Mouse (Mus musculus): ENCODE measurements at regions not wholly inside any gene's neighbourhood (a gene's known extent, or its start where the extent isn't known, plus 50 kb on each side); places are given as distances from the start of the nearest gene placed in this dataset.

DNA sequence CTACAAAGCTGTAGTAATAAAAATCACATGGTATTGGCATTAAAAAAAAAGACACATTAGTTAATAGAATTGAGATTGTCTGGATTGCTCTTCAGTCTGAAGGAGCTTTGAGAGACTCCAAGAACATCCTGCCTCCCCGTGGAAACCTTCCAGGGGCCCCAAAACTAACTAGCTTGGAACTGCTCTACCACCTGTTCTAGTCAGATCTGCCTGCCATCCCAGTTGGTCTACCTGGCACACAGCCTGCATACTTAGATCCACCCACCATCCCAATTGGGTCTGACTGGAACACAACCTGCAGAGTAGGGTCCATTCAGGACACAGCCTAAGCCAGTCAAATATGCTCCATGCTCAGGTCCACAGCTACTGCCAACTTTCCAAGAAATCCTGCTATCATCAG, 503.6 kb downstream of the Rapgef2 start:
- DNase-seq (ENCODE audit: low spot score in 2 of 2), result peak in 1 of 2 experiments; percentile 10

DNA sequence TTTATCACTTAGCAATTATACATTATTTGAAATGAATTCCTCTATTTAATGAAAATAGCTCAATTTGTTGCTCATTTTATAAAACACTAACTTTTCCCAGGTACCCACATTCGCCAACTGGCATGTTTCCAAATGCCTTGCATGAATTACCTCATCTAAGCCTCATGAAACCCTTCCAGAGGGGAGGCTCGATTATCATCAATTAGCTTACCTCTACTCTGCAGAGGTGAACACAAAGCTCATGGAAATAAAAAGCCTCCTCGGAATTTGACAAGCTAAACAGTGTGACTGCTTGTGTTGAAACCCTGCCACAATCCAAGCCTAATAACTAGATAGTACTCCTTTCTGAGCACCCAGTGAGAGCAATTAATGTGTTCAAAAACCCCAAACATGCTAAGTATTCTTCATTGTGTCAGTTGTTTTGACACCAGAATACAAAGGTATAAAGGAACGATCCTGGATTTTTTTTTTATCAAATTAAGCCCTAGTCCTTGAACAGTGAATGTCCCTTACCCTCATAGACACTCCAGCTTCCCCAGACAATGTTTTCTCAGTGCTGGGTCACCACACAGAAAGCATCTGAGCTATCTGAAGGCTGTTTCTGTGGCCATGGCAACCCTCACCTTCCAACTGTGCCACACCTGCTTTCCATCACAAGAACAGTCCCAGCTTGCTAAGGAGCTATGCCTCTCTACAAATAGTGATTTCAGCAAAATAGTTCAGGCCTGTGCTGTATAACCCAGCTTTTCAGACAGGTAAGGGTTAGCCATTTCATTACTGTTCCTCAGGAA, 530.4 kb downstream of the Rapgef2 start:
- no peak for DNase-seq (ENCODE audit: low spot score in 2 of 2)

DNA sequence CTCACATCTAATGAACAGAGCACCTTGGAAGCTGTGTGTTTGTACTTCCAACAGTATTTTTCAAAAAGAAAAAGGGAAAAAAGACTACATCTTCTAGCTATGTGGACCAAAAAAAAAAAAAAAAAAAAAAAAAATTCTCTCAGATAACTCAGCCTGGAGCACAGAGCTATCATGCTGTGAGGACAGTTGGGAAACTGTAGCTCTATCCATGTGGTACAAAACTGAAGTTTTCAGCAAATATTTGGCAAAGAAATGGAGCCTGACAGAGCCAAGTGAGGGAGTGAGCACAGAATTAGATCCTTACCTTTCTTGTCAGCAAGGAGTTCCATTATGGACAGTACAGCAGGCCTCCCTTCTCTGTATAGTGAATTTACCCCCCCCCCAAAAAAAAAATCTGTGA, 550.2 kb downstream of the Rapgef2 start:
- no peak for DNase-seq (ENCODE audit: low spot score in 2 of 2)

DNA sequence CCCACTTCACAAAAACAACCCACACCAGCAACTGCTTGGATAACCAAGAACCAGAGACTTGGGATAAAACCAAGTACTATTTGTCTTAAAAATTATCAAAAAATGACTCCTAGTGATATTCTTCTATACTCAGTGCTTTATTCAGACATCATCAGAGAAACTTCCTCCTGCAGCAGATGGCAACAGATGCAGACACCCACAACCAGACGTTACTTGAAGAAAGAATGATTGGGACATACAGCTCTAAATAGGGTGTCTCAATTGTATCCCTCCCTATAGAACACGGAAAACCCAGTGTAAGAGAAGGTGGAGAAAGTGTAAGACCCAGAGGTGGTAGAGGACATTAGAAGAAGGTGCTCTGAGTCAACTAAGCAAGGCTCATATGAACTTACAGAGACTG, 569.6 kb downstream of the Rapgef2 start:
- peak in 1 of 2 experiments; percentile 16 for DNase-seq (ENCODE audit: low spot score in 2 of 2)

DNA sequence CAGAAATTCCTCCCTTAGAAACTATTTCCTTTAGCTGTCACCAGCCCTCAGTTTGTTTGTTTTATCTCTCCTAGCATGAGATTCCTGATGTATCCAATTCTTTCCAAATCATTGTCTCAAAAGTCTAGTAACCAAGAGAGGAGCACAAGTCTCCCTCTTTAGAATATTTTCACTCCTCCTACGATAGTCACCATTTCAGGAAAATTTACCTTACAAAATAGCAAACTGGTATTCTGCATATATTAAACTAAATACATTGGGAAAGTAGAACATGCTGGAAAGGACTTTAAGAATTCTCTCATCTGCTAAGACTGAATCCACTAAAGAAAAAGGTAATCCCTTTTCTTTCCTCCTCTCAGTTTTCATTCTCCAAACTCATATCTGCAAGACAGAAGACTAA, 578.6 kb downstream of the Rapgef2 start:
- no peak for DNase-seq (ENCODE audit: low spot score in 2 of 2)

DNA sequence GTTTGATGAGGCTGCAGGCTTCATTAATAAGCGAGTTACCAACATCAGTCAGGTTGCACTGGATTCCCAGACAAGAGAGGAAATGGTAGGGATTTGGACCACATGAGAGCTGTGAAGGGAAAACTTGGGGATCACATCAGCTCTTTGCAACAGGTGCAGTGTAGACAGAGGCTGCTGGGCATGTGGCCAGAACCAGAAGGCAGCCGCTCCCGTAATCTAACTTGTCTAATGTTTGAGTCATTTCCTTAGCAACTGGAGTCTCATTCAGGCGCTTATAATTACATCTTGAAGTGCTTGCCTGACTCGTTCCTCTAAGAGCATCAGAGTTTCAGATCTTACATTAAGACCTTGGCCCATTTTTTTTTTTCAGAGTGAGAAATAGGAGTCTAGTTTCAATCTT, 587.4 kb downstream of the Rapgef2 start:
- peak in 1 of 2 experiments; percentile 22 for DNase-seq (ENCODE audit: low spot score in 2 of 2)

DNA sequence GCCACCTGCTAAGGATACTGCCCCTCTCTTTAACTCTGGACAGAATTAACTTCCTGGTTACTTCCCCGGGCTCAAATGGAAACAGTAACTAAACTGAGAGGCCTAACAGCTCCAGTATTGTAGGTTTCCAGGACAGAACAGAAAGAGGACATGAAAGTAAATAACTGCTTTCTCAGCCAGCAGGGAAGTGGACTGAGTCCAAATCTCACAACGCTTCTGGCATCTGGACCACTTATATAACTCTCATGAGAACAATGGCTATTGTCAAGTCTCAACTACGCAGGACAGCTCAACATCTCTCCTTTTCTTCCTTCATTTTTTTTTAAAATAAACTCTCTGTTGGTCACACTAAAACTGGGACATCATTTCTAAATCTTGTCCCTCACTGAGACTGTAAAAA, 594.8 kb downstream of the Rapgef2 start:
- peak in 1 of 2 experiments; percentile 53 for DNase-seq (ENCODE audit: low spot score in 2 of 2)

DNA sequence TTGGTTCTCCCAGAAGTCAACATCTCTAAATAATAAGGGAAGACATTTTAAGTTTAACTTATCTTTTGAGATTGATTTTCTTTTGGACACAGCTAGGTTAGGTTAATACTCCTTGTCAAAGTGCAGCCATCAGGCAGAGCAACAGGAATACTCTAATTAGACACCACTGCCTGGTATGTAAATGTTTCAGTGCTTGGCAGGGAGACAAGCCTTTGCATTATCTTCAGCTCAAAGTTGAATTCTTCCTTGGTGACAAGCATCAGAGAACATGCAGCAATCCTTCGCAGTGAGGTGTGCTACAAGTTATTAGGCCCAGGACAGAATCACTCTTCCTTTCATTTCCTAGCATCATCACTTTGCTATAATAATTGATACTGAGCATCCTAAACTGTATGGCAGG, 608.7 kb downstream of the Rapgef2 start:
- no peak for DNase-seq (ENCODE audit: low spot score in 2 of 2)

DNA sequence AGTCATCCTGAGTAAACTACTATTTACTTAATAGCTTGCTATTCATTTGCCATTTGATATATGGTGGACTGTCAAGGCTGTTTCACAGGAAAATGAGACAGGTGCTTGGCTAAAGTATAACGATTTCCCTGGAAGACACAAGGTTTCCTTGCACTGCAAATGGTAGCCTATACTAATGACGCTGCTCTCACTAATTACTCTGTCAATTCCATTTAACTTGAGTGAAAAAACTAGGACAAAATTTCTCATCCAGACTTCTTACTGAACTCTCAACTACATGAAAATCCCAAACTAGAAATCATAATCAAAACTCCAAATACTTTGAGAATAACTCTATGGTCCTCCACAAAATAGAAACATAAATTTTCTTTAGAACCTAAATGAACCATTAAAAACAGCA, 609.5 kb downstream of the Rapgef2 start:
- DNase-seq (ENCODE audit: low spot score in 2 of 2), result no peak

DNA sequence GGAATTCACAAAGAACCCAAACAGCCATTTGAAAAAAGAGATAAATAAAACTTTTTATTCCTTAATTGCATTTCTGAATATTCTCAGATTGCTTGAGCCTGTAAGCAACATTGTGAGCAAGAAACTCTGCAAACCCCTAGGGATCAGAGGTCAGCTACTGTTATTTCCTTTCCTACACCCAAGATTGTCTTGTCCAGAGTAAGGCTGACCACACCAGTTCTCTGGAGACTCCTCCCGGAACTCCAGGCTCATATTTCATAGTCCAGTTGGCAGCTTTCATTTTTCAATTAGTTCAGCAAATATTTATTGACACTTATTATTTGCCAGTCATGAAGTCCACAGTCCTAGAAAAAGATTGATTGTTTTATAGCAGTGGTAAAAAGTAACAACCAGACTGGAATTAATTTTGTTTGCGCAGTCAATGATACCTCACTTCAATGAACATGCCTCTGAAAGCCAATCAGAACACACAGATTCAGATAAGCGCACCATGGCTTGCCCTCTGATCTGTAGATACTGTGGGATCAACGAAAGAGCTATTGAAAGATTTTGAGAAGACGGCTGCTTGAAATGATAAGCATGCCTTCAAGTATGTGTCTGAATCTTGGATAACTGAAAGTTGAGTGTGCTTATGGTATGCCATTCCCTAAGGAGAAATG, 611.7 kb downstream of the Rapgef2 start:
- DNase-seq (ENCODE audit: low spot score in 2 of 2), result no peak

DNA sequence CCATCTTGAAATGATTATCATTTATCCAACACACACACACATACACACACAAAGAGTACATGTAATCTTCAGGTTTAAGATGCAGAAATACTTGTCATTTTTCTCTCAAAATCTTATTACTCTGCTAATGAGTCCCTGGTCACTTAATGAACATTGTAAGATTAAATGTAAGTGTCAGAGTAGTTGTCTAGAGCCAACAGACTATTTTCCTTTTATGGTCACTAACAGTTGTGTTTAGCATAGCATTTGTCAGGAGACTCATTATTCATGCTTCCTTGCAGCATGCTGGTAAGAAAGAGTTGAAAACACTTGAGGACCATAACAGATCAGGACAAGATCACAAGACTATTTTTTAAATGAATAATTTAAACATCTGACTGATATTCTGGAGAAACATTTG, 618.3 kb downstream of the Rapgef2 start:
- DNase-seq (ENCODE audit: low spot score in 2 of 2), result no peak

DNA sequence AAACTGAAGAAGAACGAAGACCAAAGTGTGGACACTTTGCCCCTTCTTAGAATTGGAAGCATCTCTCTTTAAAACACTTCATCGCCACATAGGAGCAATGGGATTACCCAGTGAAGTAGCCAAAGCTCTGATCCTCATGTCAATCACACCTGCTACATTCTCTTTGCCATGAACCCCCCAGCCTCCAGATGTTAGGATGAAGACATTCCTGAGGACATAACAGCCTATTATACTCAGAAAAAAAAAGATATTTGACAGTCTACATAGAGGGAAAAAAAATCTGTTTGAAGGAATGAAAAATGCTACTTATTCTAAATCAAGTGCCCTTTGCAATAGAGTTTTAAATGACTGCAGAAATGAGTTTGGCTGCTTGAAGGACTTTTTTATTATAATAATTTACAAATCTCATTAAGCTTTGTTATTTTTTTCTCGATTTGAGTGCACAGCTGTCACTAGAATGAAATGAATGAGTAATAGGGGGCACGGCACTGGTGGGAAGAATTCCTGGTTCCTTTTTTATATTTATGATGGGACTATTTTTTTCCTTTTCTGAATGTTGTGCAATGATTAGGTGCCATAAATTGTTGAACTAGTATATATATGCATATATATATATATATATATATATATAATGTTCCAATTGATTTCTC, 618.8 kb downstream of the Rapgef2 start:
- no peak for DNase-seq (ENCODE audit: low spot score in 2 of 2)

DNA sequence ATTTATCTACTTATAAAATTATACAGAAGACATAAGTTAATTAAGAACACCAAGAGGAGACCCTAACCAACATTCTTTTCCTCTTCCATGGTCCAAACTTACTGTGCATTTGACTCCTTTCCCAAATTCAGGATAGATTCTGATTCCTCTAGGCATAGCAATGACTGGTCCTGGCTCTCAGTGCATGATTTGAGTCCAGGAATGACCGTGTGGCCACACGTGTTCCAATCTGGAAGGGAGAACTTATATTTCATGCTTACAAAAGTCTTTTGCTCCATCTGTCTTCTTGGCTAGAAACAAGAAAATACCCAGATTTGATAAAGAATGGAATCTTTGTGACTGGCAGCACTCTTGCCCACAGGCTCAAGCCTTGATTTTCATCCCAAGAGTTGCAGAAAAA, 638.2 kb downstream of the Rapgef2 start:
- DNase-seq (ENCODE audit: low spot score in 2 of 2), result no peak

DNA sequence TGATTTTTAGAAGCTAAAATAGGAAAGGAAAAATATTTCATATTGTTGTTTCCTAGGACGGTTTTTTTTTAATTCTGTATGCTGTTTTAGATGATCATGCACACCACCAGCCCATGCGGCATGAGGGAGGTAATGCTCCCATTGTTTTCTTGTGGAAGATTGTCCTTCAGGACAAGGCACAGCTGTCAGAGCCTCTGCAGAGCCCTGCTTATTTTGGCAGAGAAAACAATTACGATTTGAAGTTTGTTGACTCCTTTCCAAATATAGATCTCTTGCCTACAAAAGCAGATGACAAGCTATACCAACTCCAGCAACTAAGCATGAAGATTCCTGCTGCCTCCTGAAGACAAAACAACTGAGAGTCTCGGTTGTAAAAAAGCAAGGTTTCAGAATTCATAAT, 650.9 kb downstream of the Rapgef2 start:
- DNase-seq (ENCODE audit: low spot score in 2 of 2), result no peak

DNA sequence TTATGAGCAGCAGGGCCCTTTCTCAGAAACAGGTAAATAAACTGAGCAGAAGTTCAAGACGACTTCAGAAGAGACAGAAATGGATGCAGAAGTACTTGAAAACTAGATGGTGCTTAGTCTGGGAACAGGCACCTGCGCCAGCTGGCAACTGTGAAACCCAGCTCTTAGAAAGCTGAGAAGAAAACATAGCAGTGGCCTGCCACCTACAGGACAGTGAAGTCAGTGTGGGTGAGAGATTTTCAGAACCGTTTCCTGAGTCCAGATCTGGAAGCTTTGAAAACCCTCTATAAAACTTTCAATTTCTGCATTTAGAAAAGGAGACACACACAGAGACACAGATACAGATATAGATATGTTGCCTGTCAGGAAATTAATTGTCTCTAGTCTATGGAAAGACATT, 667.4 kb downstream of the Rapgef2 start:
- DNase-seq (ENCODE audit: low spot score in 2 of 2), result peak in 1 of 2 experiments; percentile 39

DNA sequence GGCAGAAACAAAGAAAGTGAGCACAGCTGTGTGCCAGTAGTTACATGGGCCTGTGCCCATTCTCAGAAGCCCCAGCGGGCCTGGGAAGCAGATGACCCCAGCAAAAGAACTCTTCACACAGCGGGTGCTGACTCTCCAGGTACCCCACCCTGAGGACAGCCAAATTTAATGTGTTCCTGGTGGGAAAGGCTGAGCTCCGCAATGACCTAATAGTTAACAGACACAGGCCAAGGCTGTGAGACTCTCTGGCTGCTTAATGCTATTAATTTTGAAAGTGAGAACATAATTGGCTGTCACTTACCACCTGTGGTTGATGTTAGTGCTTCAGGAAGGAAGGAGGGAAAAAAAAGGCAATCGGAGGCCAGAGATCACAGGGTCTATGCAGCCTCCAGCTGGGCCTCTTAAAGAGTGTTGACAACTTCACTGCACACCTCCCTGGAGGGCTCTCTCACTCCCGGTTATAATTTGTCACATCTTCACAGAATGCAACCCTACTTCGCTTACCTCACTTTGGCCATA, 691.5 kb downstream of the Rapgef2 start:
- no peak for DNase-seq (ENCODE audit: low spot score in 2 of 2)

DNA sequence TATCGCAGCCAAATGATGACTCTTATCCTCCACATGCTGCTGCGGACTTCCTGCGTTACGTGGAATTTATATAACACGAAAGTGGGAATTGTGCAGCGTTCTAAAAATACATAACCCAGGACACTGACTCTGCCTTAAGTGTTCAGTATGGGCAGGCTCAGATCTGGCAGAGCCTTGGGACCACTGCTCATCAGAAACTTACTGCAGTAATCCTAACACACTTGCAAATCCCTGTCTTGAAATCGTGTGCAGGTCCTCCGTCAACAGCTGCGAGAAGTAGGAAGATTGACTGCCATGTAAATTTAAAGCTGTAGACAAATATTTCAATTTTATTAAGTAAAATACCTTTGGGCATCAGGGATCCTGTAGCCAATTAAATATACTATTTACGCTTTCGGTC, 692.0 kb downstream of the Rapgef2 start:
- DNase-seq (ENCODE audit: low spot score in 2 of 2), result no peak

DNA sequence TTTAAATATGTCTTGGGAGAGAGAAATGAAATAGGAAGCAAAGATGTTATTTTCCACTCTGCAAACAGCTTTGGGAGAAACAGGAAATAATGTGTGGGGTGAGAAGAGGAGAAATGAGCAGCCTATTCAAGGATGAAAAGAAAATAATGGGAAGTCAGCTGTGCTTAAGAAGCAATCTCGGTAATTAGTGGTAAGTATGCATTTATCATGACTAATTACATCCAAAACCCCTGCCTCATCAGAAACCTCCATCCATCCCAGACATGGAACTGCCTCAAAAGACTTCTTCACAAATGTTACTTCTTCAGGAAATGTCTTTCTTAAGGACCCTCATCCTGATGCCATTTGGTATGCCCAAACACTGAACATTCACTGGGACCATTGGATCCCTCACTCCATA, 699.7 kb downstream of the Rapgef2 start:
- no peak for DNase-seq (ENCODE audit: low spot score in 2 of 2)

DNA sequence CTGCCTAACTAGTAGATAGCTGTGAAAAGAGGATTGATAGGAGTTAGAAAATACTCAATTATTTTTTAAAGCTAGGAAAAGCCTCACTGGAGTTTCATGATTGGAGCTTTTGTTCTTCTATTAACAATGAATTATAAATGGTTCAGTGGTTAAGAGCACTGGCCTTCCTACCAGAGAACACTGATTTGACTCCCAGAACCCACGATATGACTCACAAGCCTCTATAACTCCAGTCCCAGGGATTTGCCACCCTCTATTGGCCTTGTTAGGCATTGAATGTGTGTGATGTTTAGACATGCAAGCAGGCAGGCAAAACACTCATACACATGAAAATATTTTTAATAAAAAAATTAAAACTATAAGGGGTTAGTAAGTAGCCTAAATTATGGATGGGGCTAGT, 704.4 kb downstream of the Rapgef2 start:
- peak in 1 of 2 experiments; percentile 30 for DNase-seq (ENCODE audit: low spot score in 2 of 2)

DNA sequence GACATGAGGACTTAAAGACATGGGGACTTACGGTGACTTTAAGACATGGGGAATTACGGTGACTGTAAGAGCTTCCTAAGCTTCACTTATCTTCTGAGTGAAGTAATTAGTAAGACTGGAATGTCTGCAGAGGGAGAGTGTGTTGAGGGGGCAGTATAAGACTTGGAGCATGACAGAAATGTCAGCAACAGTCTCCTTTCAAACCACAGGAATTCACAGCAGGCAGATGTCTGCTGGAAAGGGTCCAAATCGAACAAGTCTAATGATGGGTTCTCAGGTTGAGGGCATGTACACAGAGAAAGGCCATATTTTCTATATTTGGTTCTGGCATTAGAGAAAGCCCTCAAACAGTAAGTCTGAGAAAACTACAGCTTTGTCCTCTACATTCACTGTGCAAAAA, 705.2 kb downstream of the Rapgef2 start:
- no peak for DNase-seq (ENCODE audit: low spot score in 2 of 2)

DNA sequence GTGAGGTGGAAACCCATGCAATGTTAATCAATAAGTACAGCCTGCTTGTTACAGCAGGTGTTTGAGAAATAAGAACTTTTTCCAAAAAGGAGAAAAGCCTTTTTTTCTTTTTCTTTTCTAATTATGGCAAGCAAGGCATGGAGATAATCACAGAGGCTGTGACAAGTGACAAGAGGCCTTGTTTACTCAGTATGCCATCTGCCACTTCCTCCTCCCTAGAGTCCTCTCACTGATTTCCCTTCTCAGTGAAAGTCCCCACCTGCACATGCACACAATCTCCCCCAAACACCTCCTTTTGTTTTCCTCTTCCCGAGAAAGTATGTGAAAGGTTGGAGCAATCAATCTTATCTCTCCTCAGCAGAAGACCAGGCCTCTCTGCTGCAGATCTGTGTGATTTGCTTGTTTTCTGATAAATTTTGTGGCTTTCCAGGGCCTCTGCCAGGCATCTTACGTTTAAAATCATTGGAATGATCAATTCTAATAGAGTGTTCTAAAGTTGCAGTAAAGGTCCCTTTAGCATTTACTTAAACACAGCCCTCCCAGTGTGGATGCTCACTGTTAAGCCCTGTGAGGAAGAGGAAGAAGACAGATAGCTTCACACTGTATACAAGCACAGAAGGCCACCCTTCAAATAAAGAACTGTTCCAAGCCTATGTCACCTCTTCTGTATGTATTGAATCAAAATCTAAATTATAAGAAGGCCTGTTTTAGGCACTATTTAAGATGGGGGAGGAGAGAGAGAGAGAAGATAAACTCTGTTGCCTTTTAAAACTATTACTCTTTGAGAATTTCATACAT, 710.5 kb downstream of the Rapgef2 start:
- no peak for DNase-seq (ENCODE audit: low spot score in 2 of 2)

DNA sequence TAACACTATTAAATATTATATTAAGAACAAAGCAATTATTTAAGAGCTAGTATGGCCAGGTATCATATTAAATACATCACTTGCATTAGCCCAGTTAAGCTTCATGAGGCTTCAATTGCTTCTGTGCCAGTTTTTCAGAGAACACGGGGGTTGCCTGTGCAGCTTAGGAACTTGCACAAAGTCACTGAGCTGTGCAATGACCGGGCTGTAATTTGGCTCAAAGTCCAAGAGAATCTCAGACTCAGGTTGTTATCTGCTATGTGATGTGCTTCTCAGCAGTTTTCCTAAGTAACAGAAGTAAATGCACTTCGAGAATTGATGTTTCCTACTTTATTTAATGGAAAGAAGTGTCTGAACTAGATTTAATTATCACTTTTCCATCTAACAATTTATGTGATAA, 711.5 kb downstream of the Rapgef2 start:
- DNase-seq (ENCODE audit: low spot score in 2 of 2), result no peak
